Mouse (Mus musculus): ENCODE data around the gene Fmnl1. TPM values are rescaled to one million over a fixed set of nuclear protein-coding genes. Genes with fewer than 3 reads are reported as not detected.
A peak's percentile ranks its signal among the peaks of the same experiment; 100 is the strongest.

The Fmnl1 gene
- polyA plus RNA-seq, 1 experiment from 2014 or later = 1.5 TPM

DNA sequence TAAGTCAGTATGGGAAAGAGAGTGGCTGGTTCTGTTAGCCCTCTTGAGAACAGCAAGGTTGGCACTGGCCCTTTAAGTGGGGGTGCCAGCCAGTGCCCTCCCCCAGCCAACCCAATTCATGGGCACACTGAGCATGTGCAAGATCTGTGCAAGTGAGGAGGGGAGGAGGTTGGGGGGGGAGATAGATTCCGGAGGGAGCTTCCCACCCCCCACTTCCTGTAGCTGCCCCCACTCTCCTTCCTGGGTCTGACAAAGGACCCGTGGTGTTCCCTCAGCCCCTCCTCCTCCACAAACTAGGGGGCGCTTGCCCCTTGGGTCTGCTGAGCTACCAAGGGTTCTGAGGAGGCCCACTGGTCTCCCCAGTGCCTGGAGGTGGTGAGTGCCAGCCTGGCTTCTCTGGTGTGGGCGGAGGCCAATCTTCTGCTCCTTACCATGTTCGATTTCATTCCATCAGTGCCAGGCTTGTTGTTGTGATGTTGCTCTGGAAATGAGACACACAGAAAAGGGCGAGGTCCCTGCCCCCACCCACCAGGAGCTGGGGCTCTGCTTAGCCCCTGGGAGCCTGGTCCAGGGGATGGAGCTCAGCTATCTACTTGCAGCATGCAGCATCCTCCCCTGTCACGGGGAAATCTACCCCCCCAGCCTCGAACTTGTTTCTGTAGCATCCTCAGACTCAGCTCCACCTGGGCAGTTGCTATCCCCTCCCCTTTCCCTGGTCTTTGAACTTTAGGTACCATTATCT lies 28.3 kb upstream of the Fmnl1 start:
- H3K27me3 ChIP-seq (ENCODE audit: insufficient read depth, poor library complexity, severe bottlenecking) = no peaks in the 10 kb centered on the region
- peak overlapping the region; percentile 26 for H3K4me3 ChIP-seq
- no peaks in the 10 kb centered on the region for H3K9me3 ChIP-seq
- peak overlapping the region; percentile 79 for H3K27ac ChIP-seq
- peaks cover 50% of the 10 kb centered on the region for H3K4me1 ChIP-seq (replicated peaks)
- 31% methylated on average over 8 of the region's 8 CpGs for WGBS
- peaks cover 16% of the 10 kb centered on the region for H3K36me3 ChIP-seq
- peak; percentile 26 for DNase-seq (ENCODE audit: low spot score)

DNA sequence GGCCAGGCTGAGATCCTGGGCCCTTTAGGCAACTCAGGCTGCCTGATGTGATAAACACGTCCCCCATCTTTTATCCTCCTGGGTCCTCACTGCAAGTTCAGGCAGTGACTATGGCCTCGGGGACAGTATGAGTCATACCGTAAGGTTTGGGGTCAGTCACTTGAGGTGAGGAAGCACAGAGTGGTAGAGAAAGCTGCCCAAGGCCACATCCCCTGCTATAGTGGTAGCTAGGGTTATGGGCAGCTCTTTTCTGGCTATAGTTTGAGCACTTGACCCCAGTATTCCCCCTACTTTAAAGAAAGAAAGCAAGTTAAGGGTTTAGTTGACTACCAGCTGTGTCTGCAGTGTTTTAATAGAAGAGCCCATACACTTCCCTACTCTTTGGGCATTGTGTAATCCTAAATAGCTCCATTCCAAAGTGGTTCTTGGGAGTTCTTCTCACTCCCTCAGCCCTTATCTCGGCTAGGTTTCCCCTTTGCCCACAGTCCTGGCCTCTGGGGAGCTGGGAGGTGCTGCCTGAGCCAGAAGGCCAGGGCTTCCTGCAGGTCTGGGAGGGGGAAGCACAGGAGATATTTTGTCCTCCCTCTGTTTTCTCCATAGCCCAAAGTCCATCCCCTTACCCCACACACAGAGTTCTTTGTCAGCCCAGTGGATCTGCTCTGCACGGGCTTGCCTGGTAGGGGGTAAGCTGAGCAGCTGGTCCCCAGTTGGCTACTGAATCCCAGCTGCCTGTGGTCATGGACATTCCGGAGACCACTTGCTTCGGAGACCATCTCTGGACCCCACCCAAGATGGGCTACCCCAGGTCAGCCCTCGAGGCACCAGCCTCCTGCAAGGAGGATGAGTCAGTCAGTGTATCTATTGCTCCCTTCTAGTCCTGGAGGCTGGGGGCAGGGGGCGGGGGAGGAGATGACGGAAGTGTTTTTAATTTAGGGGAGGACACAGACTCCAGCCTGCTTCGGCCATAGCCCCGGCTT lies 26.3 kb upstream of the Fmnl1 start:
- no peaks in the 10 kb centered on the region; the same call in 1 of the 2 replicates for H3K36me3 ChIP-seq
- H3K27ac ChIP-seq = peak overlapping the region; percentile 17
- peak; percentile 23 for DNase-seq (ENCODE audit: low spot score)
- H3K4me3 ChIP-seq = no peak overlapping the region
- no peaks in the 10 kb centered on the region for H3K27me3 ChIP-seq (ENCODE audit: insufficient read depth, poor library complexity, severe bottlenecking)
- no peaks in the 10 kb centered on the region for H3K9me3 ChIP-seq
- peaks cover 50% of the 10 kb centered on the region for H3K4me1 ChIP-seq (replicated peaks)
- 42% methylated on average over 12 of the region's 12 CpGs for WGBS

DNA sequence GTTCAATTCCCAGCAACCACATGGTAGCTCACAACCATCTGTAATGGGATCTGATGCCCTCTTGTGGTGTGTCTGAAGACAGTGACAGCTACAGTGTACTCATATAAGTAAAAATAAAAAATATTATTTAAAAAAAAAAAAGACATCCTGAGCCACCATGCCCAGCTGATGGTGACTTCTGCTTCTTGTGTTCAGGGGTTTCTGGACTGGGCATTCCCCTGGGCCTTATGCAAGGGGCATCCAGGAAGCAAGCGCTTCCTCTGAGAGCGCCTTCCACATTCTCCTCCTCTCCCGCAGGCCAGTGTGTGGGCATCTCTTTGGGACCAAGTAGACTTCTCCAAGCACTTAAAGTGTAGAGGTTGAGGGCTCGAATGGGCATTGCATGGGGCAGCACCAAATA lies 24.5 kb upstream of the Fmnl1 start:
- 91% methylated on average over 4 of the region's 4 CpGs for WGBS
- peaks cover 36% of the 10 kb centered on the region for H3K4me1 ChIP-seq (replicated peaks)
- no peak for DNase-seq (ENCODE audit: low spot score)
- H3K27me3 ChIP-seq (ENCODE audit: insufficient read depth, poor library complexity, severe bottlenecking) = no peaks in the 10 kb centered on the region
- no peak overlapping the region for H3K27ac ChIP-seq
- no peaks in the 10 kb centered on the region for H3K36me3 ChIP-seq
- no peak overlapping the region for H3K4me3 ChIP-seq
- no peaks in the 10 kb centered on the region for H3K9me3 ChIP-seq

DNA sequence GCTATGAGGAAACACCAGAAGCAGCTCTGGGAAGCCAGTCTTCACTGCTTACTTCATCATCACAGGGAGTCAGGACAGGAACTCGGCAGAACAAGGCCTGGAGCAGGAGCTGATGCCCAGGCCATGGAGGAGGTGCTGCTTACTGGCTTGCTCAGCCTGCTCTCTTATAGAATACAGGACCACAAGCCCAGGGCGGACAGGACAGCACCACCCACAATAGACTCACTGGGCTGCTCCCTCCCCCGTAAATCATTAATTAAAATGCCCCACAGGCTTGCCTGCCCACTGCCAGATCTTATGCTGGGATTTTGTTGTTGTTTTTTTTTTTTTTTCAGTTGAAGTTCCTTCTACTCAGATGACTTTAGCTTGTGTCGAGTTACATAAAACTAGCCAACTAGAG lies 23.1 kb upstream of the Fmnl1 start:
- H3K27me3 ChIP-seq (ENCODE audit: insufficient read depth, poor library complexity, severe bottlenecking) = no peaks in the 10 kb centered on the region
- H3K36me3 ChIP-seq = no peaks in the 10 kb centered on the region
- WGBS = 73% methylated on average over 4 of the region's 4 CpGs
- H3K9me3 ChIP-seq = no peaks in the 10 kb centered on the region
- H3K4me1 ChIP-seq (replicated peaks) = peaks cover 22% of the 10 kb centered on the region
- no peak overlapping the region for H3K4me3 ChIP-seq
- H3K27ac ChIP-seq = no peak overlapping the region
- no peak for DNase-seq (ENCODE audit: low spot score)

DNA sequence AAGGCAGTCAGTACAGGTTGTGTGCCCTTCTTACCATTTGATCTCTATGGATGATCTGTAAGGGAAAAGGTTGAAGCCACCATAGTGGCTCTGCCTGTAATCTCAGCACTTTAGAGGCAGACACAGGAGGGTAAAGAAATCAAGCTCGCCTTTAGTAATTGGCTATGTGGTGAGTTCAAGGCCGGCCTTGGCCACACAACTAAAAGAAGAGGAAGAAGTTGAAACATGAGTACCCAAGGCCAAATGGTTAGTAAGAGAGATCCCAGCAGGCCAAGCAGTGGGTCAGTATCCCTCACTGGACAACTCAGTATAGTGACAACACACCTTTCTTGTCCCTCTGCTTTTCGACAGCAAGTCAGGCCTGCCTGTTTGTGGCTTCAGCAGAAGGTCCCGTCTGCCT lies 21.1 kb upstream of the Fmnl1 start:
- Histone ChIP-seq H3K27ac (no peak overlapping the region), H3K36me3 (no peaks in the 10 kb centered on the region), H3K9me3 (no peaks in the 10 kb centered on the region), H3K4me3 (no peak overlapping the region), H3K4me1 (replicated peaks) (peaks cover 8% of the 10 kb centered on the region), H3K27me3 (ENCODE audit: insufficient read depth, poor library complexity, severe bottlenecking) (no peaks in the 10 kb centered on the region)
- 91% methylated on average over 4 of the region's 4 CpGs for WGBS
- DNase-seq (ENCODE audit: low spot score) = no peak

DNA sequence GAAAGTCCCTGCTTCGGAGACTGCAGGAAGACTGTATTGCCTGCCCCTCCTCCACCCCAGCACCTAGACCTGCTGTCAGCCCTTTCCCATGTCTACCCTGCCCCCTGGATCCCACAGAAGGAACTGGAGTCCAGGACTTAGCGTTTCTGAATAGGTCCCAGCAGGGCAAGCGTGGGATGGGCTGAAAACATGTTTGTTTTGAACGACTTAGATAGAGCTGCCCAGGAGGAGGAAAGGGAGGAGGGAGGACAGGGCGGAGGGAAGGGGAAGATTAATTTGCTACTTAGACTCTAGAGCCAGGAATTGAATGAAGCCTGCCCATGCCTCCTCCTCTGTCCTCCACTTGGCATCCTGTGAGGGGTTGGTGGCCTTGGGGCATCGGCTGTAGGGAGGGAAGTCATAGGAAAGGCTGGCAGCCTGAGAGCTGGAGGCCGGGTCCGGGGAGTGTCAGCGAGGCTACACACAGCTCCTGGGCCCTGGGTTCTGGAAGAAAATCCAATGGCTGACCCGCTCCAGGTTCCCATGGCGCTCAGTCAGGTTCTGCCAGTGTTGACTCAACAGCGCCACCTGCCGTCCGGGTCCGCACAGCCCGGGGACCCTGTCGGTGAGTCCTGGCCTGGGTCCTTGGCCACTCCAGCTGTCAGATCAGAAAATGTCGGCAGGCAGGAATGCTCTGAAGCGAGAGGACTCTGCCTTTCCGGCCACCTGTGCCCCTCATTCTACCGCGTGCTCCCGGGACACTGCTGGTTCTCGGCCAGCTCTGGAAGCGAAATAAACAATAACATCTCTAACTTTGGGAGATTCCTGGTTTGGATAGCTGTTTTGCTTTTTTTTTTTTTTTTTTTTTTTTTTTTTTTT lies 12.1 kb upstream of the Fmnl1 start:
- Histone ChIP-seq H3K27ac (peak overlapping the region; percentile 69), H3K27me3 (ENCODE audit: insufficient read depth, poor library complexity, severe bottlenecking) (no peaks in the 10 kb centered on the region), H3K4me1 (replicated peaks) (peaks cover 10% of the 10 kb centered on the region), H3K9me3 (no peaks in the 10 kb centered on the region), H3K4me3 (peak overlapping the region; percentile 47), H3K36me3 (no peaks in the 10 kb centered on the region)
- 1% methylated on average over 25 of the region's 25 CpGs for WGBS
- DNase-seq (ENCODE audit: low spot score) = peak; percentile 96

DNA sequence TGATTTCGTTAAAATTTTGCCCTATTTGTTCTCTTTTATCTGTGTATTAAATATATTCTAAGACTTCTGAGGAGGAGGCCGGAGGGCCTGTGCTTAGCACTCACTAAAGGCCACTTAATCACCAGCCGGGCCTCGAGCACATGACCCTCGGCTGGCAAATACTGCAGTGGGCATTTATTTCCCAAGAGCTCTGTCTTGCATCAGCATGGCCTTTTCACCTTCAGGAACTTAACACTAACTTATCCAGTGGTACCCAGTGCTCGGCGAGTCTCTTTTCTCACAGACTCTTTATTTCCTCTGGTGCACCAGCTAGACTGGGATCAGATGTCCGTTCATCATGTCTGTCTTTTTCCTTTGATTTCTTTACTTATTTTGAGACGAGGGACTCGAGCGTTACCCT lies 10.2 kb upstream of the Fmnl1 start:
- Histone ChIP-seq H3K9me3 (no peaks in the 10 kb centered on the region), H3K4me1 (replicated peaks) (peaks cover 10% of the 10 kb centered on the region), H3K4me3 (no peak overlapping the region), H3K27me3 (ENCODE audit: insufficient read depth, poor library complexity, severe bottlenecking) (no peaks in the 10 kb centered on the region), H3K27ac (no peak overlapping the region), H3K36me3 (no peaks in the 10 kb centered on the region)
- no peak for DNase-seq (ENCODE audit: low spot score)
- WGBS = 92% methylated on average over 11 of the region's 11 CpGs

DNA sequence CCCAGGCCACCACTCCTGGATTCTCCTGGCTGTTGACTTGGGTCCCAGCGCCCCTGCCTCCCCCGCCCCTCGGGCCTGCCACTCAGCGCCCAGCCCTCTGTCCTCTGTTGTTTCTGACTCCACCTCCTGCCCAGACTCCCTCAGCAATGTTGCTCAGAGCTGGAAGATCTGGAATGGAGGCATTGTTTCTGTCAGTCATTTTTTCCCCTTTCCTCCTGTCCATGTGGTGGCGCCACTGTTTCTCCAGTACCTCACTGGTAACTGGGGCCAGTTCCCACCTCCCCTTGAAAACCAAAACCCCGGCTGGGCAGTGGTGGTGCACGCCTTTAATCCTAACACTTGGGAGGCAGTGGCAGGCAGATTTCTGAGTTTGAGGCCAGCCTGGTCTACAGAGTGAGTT lies 9.5 kb upstream of the Fmnl1 start:
- 75% methylated on average over 7 of the region's 7 CpGs for WGBS
- 0 out of 2 replicates have a peak, but pooled peaks cover 4% of the 10 kb centered on the region for H3K27me3 ChIP-seq (ENCODE audit: insufficient read depth, poor library complexity, severe bottlenecking)
- no peak for DNase-seq (ENCODE audit: low spot score)
- no peaks in the 10 kb centered on the region for H3K9me3 ChIP-seq
- H3K4me3 ChIP-seq = no peak overlapping the region
- no peak overlapping the region for H3K27ac ChIP-seq
- no peaks in the 10 kb centered on the region for H3K36me3 ChIP-seq
- peaks cover 10% of the 10 kb centered on the region for H3K4me1 ChIP-seq (replicated peaks)

DNA sequence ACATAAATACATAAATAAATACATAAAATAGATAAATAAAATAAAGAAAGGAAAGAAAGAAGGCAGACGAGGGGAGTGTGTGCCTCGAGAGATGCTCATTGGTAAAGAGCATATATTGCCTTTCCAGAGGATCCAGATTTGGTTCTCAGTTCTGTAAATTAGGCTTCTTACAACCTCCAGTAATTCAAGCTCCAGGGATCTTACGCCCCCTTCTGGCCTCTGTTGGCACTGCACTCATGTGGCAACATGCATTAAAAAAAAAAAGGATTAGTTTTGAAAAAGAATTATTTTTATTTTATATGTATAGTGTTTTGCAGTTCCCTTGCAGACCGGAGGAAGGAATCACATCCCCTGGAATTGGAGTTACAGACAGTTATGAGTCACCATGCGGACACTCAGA lies 8.8 kb upstream of the Fmnl1 start:
- WGBS = 89% methylated on average over 5 of the region's 5 CpGs
- H3K4me3 ChIP-seq = no peak overlapping the region
- H3K9me3 ChIP-seq = no peaks in the 10 kb centered on the region
- peaks cover 10% of the 10 kb centered on the region for H3K4me1 ChIP-seq (replicated peaks)
- no peaks in the 10 kb centered on the region for H3K36me3 ChIP-seq
- H3K27me3 ChIP-seq (ENCODE audit: insufficient read depth, poor library complexity, severe bottlenecking) = peaks cover 8% of the 10 kb centered on the region; the same call in 1 of the 2 replicates
- DNase-seq (ENCODE audit: low spot score) = no peak
- H3K27ac ChIP-seq = no peak overlapping the region

DNA sequence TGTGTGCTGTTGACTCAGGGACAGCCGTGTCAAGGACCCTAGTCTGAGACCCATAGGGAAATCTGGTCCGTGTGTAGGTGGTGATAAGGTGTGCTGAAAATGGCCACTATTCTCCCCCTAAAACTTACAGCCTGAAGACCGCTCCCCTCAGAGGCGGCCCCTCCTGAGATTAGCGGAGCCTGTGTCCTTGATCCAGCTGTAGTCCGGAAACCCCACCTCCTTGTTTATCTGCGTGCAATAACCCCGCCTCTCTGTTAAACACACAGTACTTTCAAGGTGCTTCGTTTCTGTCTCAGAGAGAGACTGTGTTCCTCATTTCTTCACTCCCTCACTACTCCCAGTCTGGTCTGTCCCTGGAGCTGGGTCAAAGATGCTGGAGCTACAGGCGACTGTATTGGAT lies 6.5 kb upstream of the Fmnl1 start:
- no peak overlapping the region for H3K4me3 ChIP-seq
- 33% methylated on average over 10 of the region's 10 CpGs for WGBS
- no peaks in the 10 kb centered on the region for H3K9me3 ChIP-seq
- peaks cover 28% of the 10 kb centered on the region for H3K27me3 ChIP-seq (ENCODE audit: insufficient read depth, poor library complexity, severe bottlenecking)
- no peak for DNase-seq (ENCODE audit: low spot score)
- H3K27ac ChIP-seq = no peak overlapping the region
- no peaks in the 10 kb centered on the region for H3K36me3 ChIP-seq
- H3K4me1 ChIP-seq (replicated peaks) = no peaks in the 10 kb centered on the region

DNA sequence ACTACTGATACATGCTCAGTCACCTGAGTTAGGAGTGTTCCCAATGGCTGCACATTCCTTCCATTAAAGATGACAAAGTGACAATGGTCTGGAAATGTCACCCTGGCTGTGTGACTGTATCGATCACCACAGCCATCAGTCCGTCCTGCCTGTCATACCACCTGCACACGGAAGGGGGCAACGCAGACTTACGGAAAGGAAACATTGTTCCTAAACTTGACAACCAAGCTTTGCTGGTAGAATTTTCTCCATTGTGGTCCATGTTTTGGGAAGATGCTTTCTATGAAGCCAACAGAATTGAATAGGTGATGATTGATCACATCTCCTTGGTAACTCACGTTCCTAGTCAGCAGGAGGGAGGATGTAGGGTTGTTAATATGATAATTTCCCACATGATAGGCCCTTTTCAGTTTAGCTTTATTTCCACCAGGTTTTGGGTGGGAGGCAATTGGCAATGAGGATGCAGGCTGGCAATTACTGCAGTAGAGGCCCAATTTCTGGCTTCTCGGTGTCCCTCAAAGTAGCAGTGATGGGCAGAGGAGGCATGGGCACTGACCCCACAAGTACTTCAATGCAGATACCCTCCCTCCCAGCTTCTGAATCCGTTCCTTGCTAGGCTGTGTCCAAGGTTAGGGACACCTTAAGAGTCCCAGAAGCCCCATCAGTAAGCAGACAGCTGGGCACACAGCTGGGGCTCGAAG lies 2.1 kb upstream of the Fmnl1 start:
- no peaks in the 10 kb centered on the region for H3K9me3 ChIP-seq
- H3K4me1 ChIP-seq (replicated peaks) = peaks cover 17% of the 10 kb centered on the region
- DNase-seq (ENCODE audit: low spot score) = peak; percentile 69
- H3K27ac ChIP-seq = no peak overlapping the region
- 28% methylated on average over 9 of the region's 9 CpGs for WGBS
- H3K27me3 ChIP-seq (ENCODE audit: insufficient read depth, poor library complexity, severe bottlenecking) = peaks cover 72% of the 10 kb centered on the region
- H3K36me3 ChIP-seq = no peaks in the 10 kb centered on the region
- H3K4me3 ChIP-seq = no peak overlapping the region

DNA sequence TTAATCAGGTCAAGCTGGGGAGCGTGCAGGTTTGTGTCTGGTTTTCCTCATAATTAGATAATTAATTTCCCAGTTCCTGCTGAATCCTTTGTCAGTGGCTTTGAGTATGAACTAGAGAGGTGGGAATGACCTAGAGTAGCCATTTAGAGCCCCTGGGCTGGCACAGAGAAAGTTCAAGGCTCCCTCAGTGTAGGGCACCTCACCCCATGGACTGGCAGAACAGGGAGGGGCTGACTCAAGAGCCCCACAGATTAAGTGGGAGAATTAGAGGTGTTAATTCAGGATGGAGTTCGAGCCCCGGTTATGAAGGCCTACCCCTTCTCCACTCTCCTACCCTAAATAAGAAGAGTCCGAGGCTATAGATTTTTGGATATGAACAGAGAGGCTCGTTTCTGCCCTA lies 1.2 kb upstream of the Fmnl1 start:
- Histone ChIP-seq H3K4me1 (replicated peaks) (peaks cover 17% of the 10 kb centered on the region), H3K27ac (no peak overlapping the region), H3K9me3 (no peaks in the 10 kb centered on the region), H3K27me3 (ENCODE audit: insufficient read depth, poor library complexity, severe bottlenecking) (peaks cover 79% of the 10 kb centered on the region), H3K4me3 (no peak overlapping the region), H3K36me3 (no peaks in the 10 kb centered on the region)
- no peak for DNase-seq (ENCODE audit: low spot score)
- WGBS = 87% methylated on average over 5 of the region's 5 CpGs

All from hindbrain, embryonic 10.5 days (tissue).